Mouse (Mus musculus) midbrain, embryonic 12.5 days (tissue): ENCODE measurements around the gene Csrp3. TPM values are rescaled to one million over a fixed set of nuclear protein-coding genes. Genes with fewer than 3 reads are reported as not detected.

Experiments
- ATAC-seq: fragments of 200-750 bp; cut with Nextera tagmentation; 2 replicates; pipeline ENCODE4 v1.8.0; 2017; ENCODE audit warnings: low read depth, moderate TSS enrichment, moderate library complexity; ENCODE audit not compliant: low FRiP score
- H3K27ac ChIP-seq: fragments of 300-500 bp; sonication (generic); replicated peaks from 2 replicates; pipeline ENCODE4 v1.5.1; 2016; ENCODE audit warnings: mild to moderate bottlenecking
- H3K27me3 ChIP-seq: fragments of 300-500 bp; sonication (generic); 2 replicates; pipeline ENCODE4 v1.6.1; 2016; ENCODE audit warnings: mild to moderate bottlenecking
- H3K36me3 ChIP-seq: fragments of 300-500 bp; sonication (generic); 2 replicates; pipeline ENCODE4 v1.6.1; 2016
- H3K4me1 ChIP-seq: fragments of 300-500 bp; sonication (generic); 2 replicates; pipeline ENCODE4 v1.6.1; 2016
- H3K4me2 ChIP-seq: fragments of 300-500 bp; sonication (generic); replicated peaks from 2 replicates; pipeline ENCODE4 v1.6.1; 2016; ENCODE audit warnings: mild to moderate bottlenecking, moderate library complexity
- H3K4me3 ChIP-seq: fragments of 300-500 bp; sonication (generic); 2 replicates; pipeline ENCODE4 v1.5.1; 2016; ENCODE audit warnings: mild to moderate bottlenecking
- H3K9ac ChIP-seq: fragments of 300-500 bp; sonication (generic); replicated peaks from 2 replicates; pipeline ENCODE4 v1.6.1; 2016; ENCODE audit warnings: mild to moderate bottlenecking, moderate library complexity
- H3K9me3 ChIP-seq: fragments of 300-500 bp; sonication (generic); 2 replicates; pipeline ENCODE4 v1.6.1; 2016; ENCODE audit warnings: mild to moderate bottlenecking
- WGBS: fragments of 180-500 bp; shearing (Covaris S2); methylation state at CpG from one replicate; pipeline ENCODE4 v1.1.7; 2016; 5-methylcytosine and 5-hydroxymethylcytosine counted together
- polyA plus RNA-seq: library from polyadenylated mRNA; unstranded; fragments of >200 nt; fragmentation: Nextera tagmentation; extraction: Ambion mirVana; gene quantifications from 2 replicates; pipeline ENCODE4 v1.2.1, GENCODE M21; 2016

Gene Csrp3
- polyA plus RNA-seq, 1 experiment from 2014 or later: 0.56 TPM

DNA sequence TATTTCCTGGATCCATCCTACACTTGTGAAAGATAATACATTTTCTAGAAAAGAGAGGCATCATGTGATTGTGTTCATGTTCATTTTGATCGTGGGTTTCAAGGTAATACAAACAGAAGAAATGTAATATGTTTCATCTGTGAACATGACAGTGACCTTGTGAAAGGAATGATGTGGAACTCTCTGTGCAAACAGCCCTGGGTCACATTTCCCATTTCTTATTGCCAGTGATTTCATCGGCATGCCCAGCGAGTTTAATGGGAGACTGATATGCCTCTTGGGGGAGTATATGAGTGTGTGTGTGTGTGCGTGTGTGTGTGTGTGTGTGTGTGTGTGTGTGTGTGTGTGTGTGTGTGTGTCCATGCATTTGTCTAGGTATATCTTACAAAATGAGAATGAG lies 6.3 kb downstream of the Csrp3 start:
- Histone ChIP-seq H3K27ac (no peak overlapping the region), H3K9me3 (no peaks in the 10 kb centered on the region), H3K27me3 (peaks cover 84% of the 10 kb centered on the region), H3K36me3 (no peaks in the 10 kb centered on the region), H3K4me1 (no peaks in the 10 kb centered on the region), H3K4me3 (no peak overlapping the region), H3K9ac (no peak overlapping the region), H3K4me2 (no peak overlapping the region)
- ATAC-seq: no peak
- WGBS: 70% methylated on average over 4 of the region's 4 CpGs

- WGBS: 83% methylated on average over 2 of the region's 2 CpGs
- H3K27me3 ChIP-seq: peaks cover 87% of the 10 kb centered on the region
- H3K27ac ChIP-seq: no peak overlapping the region
- H3K9ac ChIP-seq: no peak overlapping the region
- no peaks in the 10 kb centered on the region for H3K36me3 ChIP-seq
- peaks cover 2% of the 10 kb centered on the region for H3K4me1 ChIP-seq
- H3K4me2 ChIP-seq: no peak overlapping the region
- no peak overlapping the region for H3K4me3 ChIP-seq
- ATAC-seq: no peak
- no peaks in the 10 kb centered on the region for H3K9me3 ChIP-seq
Observed at GRCm38 (mm10) chr7:48840545-48840944, 7.3 kb downstream of the Csrp3 start.

DNA sequence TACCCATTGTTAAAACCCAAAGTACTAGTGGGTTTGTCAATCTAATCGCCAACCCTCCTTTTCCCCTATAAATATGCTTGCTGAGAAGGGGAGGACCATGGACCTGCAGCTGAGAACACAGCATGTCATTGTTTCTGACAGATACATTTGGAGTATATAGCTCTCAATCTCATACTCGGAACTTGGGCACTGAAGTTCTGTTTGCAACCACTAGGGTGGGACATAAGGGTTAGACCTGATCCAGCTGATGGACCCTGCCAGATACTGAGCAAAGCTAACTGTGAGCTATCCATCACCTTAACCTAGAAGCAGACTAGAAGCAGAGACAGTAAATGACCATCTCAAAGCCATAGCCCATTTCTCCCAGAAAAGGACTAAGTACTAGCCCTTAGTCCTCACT lies 9.4 kb downstream of the Csrp3 start:
- H3K27me3 ChIP-seq: peaks cover 86% of the 10 kb centered on the region
- WGBS: 69% methylated on average over 2 of the region's 2 CpGs

DNA sequence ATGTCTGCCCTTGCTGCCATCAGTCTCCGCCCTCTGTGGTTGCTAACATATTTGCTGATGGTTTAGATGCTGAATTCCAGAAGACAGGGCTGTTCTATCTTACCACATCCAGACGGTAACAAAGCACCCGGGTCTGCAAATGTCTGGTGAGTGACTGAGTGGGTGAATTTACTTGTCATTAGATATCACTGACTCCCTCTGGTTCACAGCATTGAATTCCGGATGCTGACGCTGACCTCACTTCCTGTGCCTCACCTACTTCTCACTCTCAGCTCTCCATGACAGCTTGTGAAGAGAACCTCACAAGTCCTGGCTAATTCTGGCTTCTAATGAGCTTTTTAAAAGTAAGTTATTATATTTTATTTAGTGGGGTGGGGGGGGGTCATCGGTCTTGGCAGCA lies 10.9 kb downstream of the Csrp3 start:
- peaks cover 14% of the 10 kb centered on the region for H3K4me1 ChIP-seq
- no peak overlapping the region for H3K27ac ChIP-seq
- peaks cover 87% of the 10 kb centered on the region for H3K27me3 ChIP-seq
- H3K36me3 ChIP-seq: no peaks in the 10 kb centered on the region
- no peak overlapping the region for H3K4me2 ChIP-seq
- WGBS: 86% methylated on average over 6 of the region's 6 CpGs
- no peaks in the 10 kb centered on the region for H3K9me3 ChIP-seq
- ATAC-seq: no peak
- H3K9ac ChIP-seq: no peak overlapping the region
- H3K4me3 ChIP-seq: no peak overlapping the region

More for the DNA sequence above, 9.4 kb downstream of the Csrp3 start:
- no peaks in the 10 kb centered on the region for H3K9me3 ChIP-seq
- H3K36me3 ChIP-seq: no peaks in the 10 kb centered on the region
- no peak overlapping the region for H3K9ac ChIP-seq
- no peak overlapping the region for H3K27ac ChIP-seq
- no peak overlapping the region for H3K4me2 ChIP-seq
- H3K4me1 ChIP-seq: peaks cover 14% of the 10 kb centered on the region
- H3K4me3 ChIP-seq: no peak overlapping the region
- no peak for ATAC-seq

- WGBS: 48% methylated on average over 12 of the region's 12 CpGs
- no peak overlapping the region for H3K9ac ChIP-seq
- H3K27me3 ChIP-seq: peaks cover 91% of the 10 kb centered on the region
- H3K36me3 ChIP-seq: no peaks in the 10 kb centered on the region
- no peak overlapping the region for H3K4me2 ChIP-seq
- H3K9me3 ChIP-seq: no peaks in the 10 kb centered on the region
- no peak overlapping the region for H3K27ac ChIP-seq
- no peak overlapping the region for H3K4me3 ChIP-seq
- peaks cover 14% of the 10 kb centered on the region for H3K4me1 ChIP-seq
- peak; percentile 54 for ATAC-seq
Observed at GRCm38 (mm10) chr7:48834989-48835626, 12.7 kb downstream of the Csrp3 start.

DNA sequence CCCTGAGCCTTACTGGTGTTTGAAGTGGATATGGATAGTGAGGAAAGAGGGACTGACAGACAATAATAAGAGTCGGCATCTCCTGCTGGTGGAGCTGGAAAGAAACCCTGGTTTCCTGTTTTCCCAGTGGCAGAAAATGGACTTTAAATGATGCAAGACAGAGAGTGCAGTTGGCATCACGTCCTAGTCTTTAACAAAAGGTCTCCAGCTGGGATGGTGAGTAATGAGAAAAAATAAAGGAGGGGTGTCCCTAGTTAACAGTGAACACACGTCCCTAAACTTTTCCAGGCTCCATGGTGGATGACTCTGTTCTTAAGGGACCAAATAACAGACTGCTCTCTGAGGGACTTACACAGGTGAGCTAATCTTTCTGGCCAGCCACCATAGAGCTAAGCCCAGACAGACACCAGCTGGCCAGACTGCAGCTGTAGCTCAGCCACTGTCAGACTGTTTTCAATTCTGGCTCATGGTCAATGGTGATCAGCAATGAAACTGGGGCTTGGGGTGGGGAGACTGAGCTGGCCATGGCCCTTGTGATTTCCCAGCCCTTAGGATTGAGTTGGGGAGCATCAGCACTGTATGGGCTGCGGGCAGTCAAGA lies 13.4 kb downstream of the Csrp3 start:
- H3K27ac ChIP-seq: no peak overlapping the region
- no peak for ATAC-seq
- H3K27me3 ChIP-seq: peaks cover 90% of the 10 kb centered on the region

DNA sequence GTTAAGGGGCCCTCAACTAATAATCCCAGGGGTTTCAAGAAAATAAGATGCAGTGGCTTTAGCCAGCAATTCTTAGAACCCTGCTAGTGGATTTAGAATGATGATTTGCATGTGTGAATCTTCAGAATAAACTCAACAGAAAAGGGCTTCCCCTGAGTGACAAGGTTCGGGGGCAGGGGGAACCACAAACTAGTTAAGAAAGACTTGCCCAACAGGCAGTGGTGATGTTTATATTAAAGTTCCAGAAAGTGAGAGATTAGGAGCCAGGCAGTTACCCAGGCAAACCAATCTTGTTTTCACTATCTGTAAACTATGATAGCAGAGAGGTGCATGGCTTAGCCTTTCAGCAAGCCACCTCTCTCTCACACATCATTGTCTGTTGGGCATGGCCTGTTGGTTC lies 15.1 kb downstream of the Csrp3 start:
- Histone ChIP-seq H3K4me1 (peaks cover 14% of the 10 kb centered on the region), H3K36me3 (peaks cover 3% of the 10 kb centered on the region), H3K9ac (no peak overlapping the region), H3K4me2 (no peak overlapping the region), H3K27ac (no peak overlapping the region), H3K9me3 (no peaks in the 10 kb centered on the region), H3K27me3 (peaks cover 88% of the 10 kb centered on the region), H3K4me3 (no peak overlapping the region)
- ATAC-seq: no peak
- WGBS: 92% methylated on average over 1 of the region's 1 CpGs

More for the DNA sequence above, 13.4 kb downstream of the Csrp3 start:
- Histone ChIP-seq H3K4me1 (peaks cover 14% of the 10 kb centered on the region), H3K4me2 (no peak overlapping the region), H3K9ac (no peak overlapping the region), H3K4me3 (no peak overlapping the region), H3K36me3 (no peaks in the 10 kb centered on the region), H3K9me3 (no peaks in the 10 kb centered on the region)
- WGBS: 54% methylated on average over 4 of the region's 4 CpGs

- H3K27me3 ChIP-seq: peaks cover 72% of the 10 kb centered on the region
- 70% methylated on average over 2 of the region's 2 CpGs for WGBS
Observed at GRCm38 (mm10) chr7:48830395-48830794, 17.4 kb downstream of the Csrp3 start.

DNA sequence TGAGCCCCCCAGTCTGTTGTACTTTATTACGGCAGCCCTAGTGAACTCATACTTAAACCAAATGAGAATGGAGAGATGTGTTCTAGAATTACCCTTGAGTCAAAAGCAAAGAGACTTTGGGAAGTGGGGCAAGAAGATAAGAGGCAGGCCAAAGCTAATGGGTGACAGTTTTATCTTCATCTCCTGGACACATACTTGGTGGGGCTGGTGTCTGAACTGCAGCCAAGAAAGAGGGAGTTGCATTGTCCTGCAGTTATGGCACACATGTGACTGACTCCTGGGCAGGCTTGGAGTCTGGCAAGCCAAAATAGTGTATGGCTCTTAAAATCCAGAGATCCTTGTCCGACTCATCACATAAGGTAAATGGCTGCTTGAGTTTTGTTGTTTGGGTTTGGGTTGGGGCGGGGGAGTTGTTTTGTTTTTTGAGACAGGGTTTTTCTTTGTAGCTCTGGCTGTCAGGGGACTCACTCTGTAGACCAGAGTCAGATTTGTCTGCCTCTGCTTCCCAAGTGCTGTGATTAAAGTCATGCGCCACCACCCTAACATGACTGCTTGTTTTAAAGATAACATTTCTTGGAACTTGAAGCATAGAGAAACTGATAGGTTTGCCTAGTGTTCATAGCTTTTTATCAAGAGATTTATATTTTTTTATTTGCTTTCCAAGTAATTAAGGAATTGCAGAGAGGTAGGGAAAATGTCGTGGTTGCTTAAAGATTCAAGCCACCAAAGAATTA lies 18.5 kb downstream of the Csrp3 start:
- Histone ChIP-seq H3K9ac (no peak overlapping the region), H3K36me3 (peaks cover 34% of the 10 kb centered on the region), H3K4me2 (no peak overlapping the region), H3K27me3 (peaks cover 63% of the 10 kb centered on the region), H3K4me3 (no peak overlapping the region), H3K27ac (no peak overlapping the region), H3K9me3 (no peaks in the 10 kb centered on the region), H3K4me1 (no peaks in the 10 kb centered on the region)
- 87% methylated on average over 5 of the region's 5 CpGs for WGBS
- ATAC-seq: no peak

More at GRCm38 (mm10) chr7:48830395-48830794, 17.4 kb downstream of the Csrp3 start:
- Histone ChIP-seq H3K4me2 (no peak overlapping the region), H3K36me3 (peaks cover 24% of the 10 kb centered on the region), H3K4me1 (peaks cover 10% of the 10 kb centered on the region), H3K9me3 (no peaks in the 10 kb centered on the region), H3K9ac (no peak overlapping the region), H3K27ac (no peak overlapping the region), H3K4me3 (no peak overlapping the region)
- no peak for ATAC-seq

DNA sequence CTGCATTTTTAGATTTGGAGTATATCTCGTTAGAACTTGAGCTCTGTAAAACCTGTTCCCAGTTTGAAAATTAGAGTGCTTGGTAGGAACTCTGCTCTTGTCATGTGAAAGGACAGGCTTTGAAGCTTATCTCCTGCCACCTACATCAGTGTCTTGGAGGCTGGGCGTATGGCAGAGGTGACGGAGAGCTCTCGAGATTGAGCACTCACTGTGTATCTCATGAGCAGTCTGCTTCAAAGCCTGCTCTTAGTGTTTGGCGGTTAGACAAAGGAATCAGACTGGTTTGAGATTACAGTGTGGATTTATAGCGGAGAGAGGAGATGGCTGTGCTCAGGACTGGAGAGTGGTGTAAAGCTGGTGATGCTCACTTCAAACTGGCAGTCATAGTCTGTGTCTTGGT lies 22.7 kb downstream of the Csrp3 start:
- no peak overlapping the region for H3K27ac ChIP-seq
- no peak overlapping the region for H3K4me3 ChIP-seq
- H3K36me3 ChIP-seq: peaks cover 57% of the 10 kb centered on the region
- H3K4me1 ChIP-seq: no peaks in the 10 kb centered on the region
- no peak for ATAC-seq
- no peaks in the 10 kb centered on the region for H3K9me3 ChIP-seq
- WGBS: 92% methylated on average over 6 of the region's 6 CpGs
- H3K9ac ChIP-seq: no peak overlapping the region
- peaks cover 23% of the 10 kb centered on the region for H3K27me3 ChIP-seq
- no peak overlapping the region for H3K4me2 ChIP-seq

GRCm38 (mm10) chr7:48824671-48825070 lies 23.2 kb downstream of the Csrp3 start:
- H3K9ac ChIP-seq: no peak overlapping the region
- no peak overlapping the region for H3K4me3 ChIP-seq
- no peak for ATAC-seq
- no peak overlapping the region for H3K4me2 ChIP-seq
- H3K4me1 ChIP-seq: no peaks in the 10 kb centered on the region
- H3K27ac ChIP-seq: no peak overlapping the region
- H3K36me3 ChIP-seq: peaks cover 62% of the 10 kb centered on the region
- 95% methylated on average over 1 of the region's 1 CpGs for WGBS
- no peaks in the 10 kb centered on the region for H3K9me3 ChIP-seq
- peaks cover 18% of the 10 kb centered on the region for H3K27me3 ChIP-seq

DNA sequence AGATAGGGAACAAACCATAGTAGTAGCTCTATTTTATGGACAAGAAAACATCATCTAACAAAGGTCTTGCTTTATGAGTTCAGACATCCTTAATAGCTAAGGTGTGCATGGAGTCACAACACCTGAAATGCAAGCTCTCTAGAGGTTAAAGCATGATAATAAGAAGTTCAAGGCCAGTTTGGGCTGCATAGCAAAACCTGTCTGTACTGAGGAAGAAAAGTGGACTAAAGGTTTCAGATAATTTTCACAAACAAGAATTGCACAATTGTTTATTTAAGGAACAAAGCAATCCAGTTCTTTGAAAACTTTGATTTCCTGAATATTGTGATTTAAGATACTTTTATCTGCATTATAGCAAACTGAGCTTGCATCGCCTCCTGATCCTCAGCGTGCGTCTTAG lies 24.2 kb downstream of the Csrp3 start:
- Histone ChIP-seq H3K4me2 (no peak overlapping the region), H3K4me1 (no peaks in the 10 kb centered on the region), H3K27ac (no peak overlapping the region), H3K9ac (no peak overlapping the region), H3K9me3 (no peaks in the 10 kb centered on the region), H3K4me3 (no peak overlapping the region), H3K27me3 (peaks cover 10% of the 10 kb centered on the region; the same call in 1 of the 2 replicates), H3K36me3 (peaks cover 71% of the 10 kb centered on the region)
- over 99% methylated on average over 3 of the region's 3 CpGs for WGBS
- ATAC-seq: no peak
